15 mouse cellular contexts compared by ENCODE assay signal in genomic region chr3:39360278-39360677, GRCm38 (mm10).
DNase-seq lines count a peak whose midpoint lies in the region; ATAC-seq and TF ChIP-seq lines count a peak whose summit lies in the region.
"Had no signal": no experiment of that assay in that cellular context is flagged by ENCODE, and none has a peak within 500 bp of the region (broad histone marks: within the 10 kb centered on the region; RNA-seq: fewer than 3 reads in every experiment).

No protein-coding gene starts in this region.

- no peak for TF ChIP-seq POLR2A in kidney, adult 2 months (IDR thresholded peaks at IDR 0.05; ENCODE audit: low read depth, low read length)

- H3K9ac ChIP-seq in forebrain, embryonic 15.5 days (replicated peaks): no peak overlapping the region
- H3K9ac ChIP-seq in forebrain, embryonic 16.5 days (replicated peaks; ENCODE audit: low read depth, low read length): no peak overlapping the region
- H3K9ac ChIP-seq: liver, embryonic 14.5 days; midbrain, embryonic 13.5 days had no signal

- H3K4me3 ChIP-seq in forebrain, embryonic 15.5 days: no peak overlapping the region
- no peak overlapping the region for H3K4me3 ChIP-seq in forebrain, embryonic 16.5 days (replicated peaks; ENCODE audit: low read length)
- no peak overlapping the region for H3K4me3 ChIP-seq in limb, embryonic 10.5 days
- H3K4me3 ChIP-seq in kidney, adult 2 months (ENCODE audit: insufficient read depth, low read depth, low read length): no peak overlapping the region
- H3K4me3 ChIP-seq: midbrain, embryonic 13.5 days had no signal

- WGBS in forebrain, embryonic 15.5 days: 25% methylated on average over 2 of the region's 2 CpGs
- 22% methylated on average over 2 of the region's 2 CpGs for WGBS in forebrain, embryonic 16.5 days
- WGBS in limb, embryonic 10.5 days: 41% methylated on average over 2 of the region's 2 CpGs
- WGBS in kidney, adult 2 months: 70% methylated on average over 2 of the region's 2 CpGs

- H3K4me1 ChIP-seq in forebrain, embryonic 15.5 days: no peaks in the 10 kb centered on the region
- H3K4me1 ChIP-seq in forebrain, embryonic 16.5 days (replicated peaks; ENCODE audit: control insufficient read depth, insufficient read depth, low read length): no peaks in the 10 kb centered on the region
- peaks cover 8% of the 10 kb centered on the region for H3K4me1 ChIP-seq in limb, embryonic 10.5 days
- H3K4me1 ChIP-seq in kidney, adult 2 months (ENCODE audit: control insufficient read depth, insufficient read depth, low read length): no peaks in the 10 kb centered on the region
- H3K4me1 ChIP-seq: midbrain, embryonic 13.5 days had no signal

- no peaks in the 10 kb centered on the region for H3K9me3 ChIP-seq in forebrain, embryonic 15.5 days
- 0 out of 2 replicates have a peak, but pooled peaks cover 3% of the 10 kb centered on the region for H3K9me3 ChIP-seq in forebrain, embryonic 16.5 days (ENCODE audit: control insufficient read depth, low read length)
- no peaks in the 10 kb centered on the region for H3K9me3 ChIP-seq in limb, embryonic 10.5 days (replicated peaks)
- H3K9me3 ChIP-seq: midbrain, embryonic 13.5 days had no signal

- no peaks in the 10 kb centered on the region for H3K36me3 ChIP-seq in forebrain, embryonic 15.5 days
- H3K36me3 ChIP-seq in forebrain, embryonic 16.5 days (ENCODE audit: control insufficient read depth, insufficient read depth): no peaks in the 10 kb centered on the region
- H3K36me3 ChIP-seq in limb, embryonic 10.5 days: no peaks in the 10 kb centered on the region
- no peaks in the 10 kb centered on the region for H3K36me3 ChIP-seq in kidney, adult 2 months (ENCODE audit: control insufficient read depth, insufficient read depth, low read length)
- H3K36me3 ChIP-seq: midbrain, embryonic 13.5 days had no signal

- no peak overlapping the region for H3K4me2 ChIP-seq in forebrain, embryonic 15.5 days (replicated peaks)
- H3K4me2 ChIP-seq in forebrain, embryonic 16.5 days (ENCODE audit: low read length): no peak overlapping the region
- H3K4me2 ChIP-seq: midbrain, embryonic 13.5 days had no signal

- no peak overlapping the region for H3K27ac ChIP-seq in forebrain, embryonic 15.5 days (replicated peaks)
- H3K27ac ChIP-seq in forebrain, embryonic 16.5 days (ENCODE audit: low read length): no peak overlapping the region
- H3K27ac ChIP-seq in limb, embryonic 10.5 days: 0 out of 2 replicates have a peak overlapping the region, but pooled peaks have one; percentile 19
- H3K27ac ChIP-seq in kidney, adult 2 months (ENCODE audit: insufficient read depth, low read depth, low read length): no peak overlapping the region
- H3K27ac ChIP-seq: liver, embryonic 14.5 days; midbrain, embryonic 13.5 days had no signal

- peak; percentile 6 for DNase-seq in right cerebral cortex, adult 18-20 months
- no peak for DNase-seq in right cerebral cortex, postnatal 4 days
- DNase-seq in limb, embryonic 10.5 days (ENCODE audit: low spot score): peak; percentile 40
- no peak for DNase-seq in cerebellum, postnatal 4 days (ENCODE audit: low spot score in 2 of 2)
- no peak for DNase-seq in kidney, adult 2 months
- DNase-seq: cerebellum, postnatal 36 days; heart, adult 18-20 months; heart, postnatal 10 days; kidney, postnatal 4 days had no signal

- no peak for TF ChIP-seq CTCF in kidney, adult 2 months (conservative IDR thresholded peaks at IDR 0.05; ENCODE audit: insufficient read depth, insufficient read length, low read depth, low read length)

- ATAC-seq in forebrain, embryonic 15.5 days (replicated peaks): peak; percentile 43; the same call in 1 of the 2 replicates
- no peak for ATAC-seq in forebrain, embryonic 16.5 days
- ATAC-seq in monocyte, adult 5-6 weeks (replicated peaks; ENCODE audit: insufficient number of reproducible peaks, low FRiP score, low TSS enrichment, poor library complexity, severe bottlenecking): no peak
- ATAC-seq: intestine, embryonic 16.5 days; midbrain, embryonic 13.5 days had no signal

- H3K27me3 ChIP-seq in forebrain, embryonic 15.5 days: no peaks in the 10 kb centered on the region
- H3K27me3 ChIP-seq in forebrain, embryonic 16.5 days (replicated peaks; ENCODE audit: control insufficient read depth, insufficient read depth, low read length): no peaks in the 10 kb centered on the region
- H3K27me3 ChIP-seq in limb, embryonic 10.5 days (ENCODE audit: low read depth, poor library complexity, severe bottlenecking): no peaks in the 10 kb centered on the region
- H3K27me3 ChIP-seq in kidney, adult 2 months (replicated peaks; ENCODE audit: control insufficient read depth, insufficient read depth, low read length): no peaks in the 10 kb centered on the region
- H3K27me3 ChIP-seq: midbrain, embryonic 13.5 days had no signal

Comparison
In these comparisons a context has a peak if more than half of its experiments do, and no peak if none do; other contexts are left out.
1. DNase-seq: peak in right cerebral cortex, adult 18-20 months (single experiment) and limb, embryonic 10.5 days (single experiment); none in right cerebral cortex, postnatal 4 days (single experiment), cerebellum, postnatal 4 days (0 of 2) and kidney, adult 2 months (single experiment).